Mouse (Mus musculus) heart, embryonic 10.5 days (tissue): Measurements from ENCODE around the gene Nab2. TPM values are rescaled to one million over a fixed set of nuclear protein-coding genes. Genes with fewer than 3 reads are reported as not detected.

Experiments
- DNase-seq: peaks from one replicate; pipeline ENCODE4 v3.0.0-alpha.2; 2017; ENCODE audit warnings: low spot score
- H3K27ac ChIP-seq: fragments of 300-500 bp; sonication (generic); 2 replicates; pipeline ENCODE4 v1.5.1; 2016; ENCODE audit warnings: mild to moderate bottlenecking
- H3K27me3 ChIP-seq: fragments of 300-500 bp; sonication (generic); 2 replicates; pipeline ENCODE4 v1.6.1; 2016; ENCODE audit warnings: mild to moderate bottlenecking; ENCODE audit not compliant: poor library complexity, insufficient read depth, severe bottlenecking
- H3K36me3 ChIP-seq: fragments of 300-500 bp; sonication (generic); 2 replicates; pipeline ENCODE4 v1.6.1; 2016; ENCODE audit warnings: mild to moderate bottlenecking, moderate library complexity
- H3K4me1 ChIP-seq: fragments of 300-500 bp; sonication (generic); 2 replicates; pipeline ENCODE4 v1.6.1; 2016; ENCODE audit warnings: mild to moderate bottlenecking
- H3K4me3 ChIP-seq: fragments of 300-500 bp; sonication (generic); 2 replicates; pipeline ENCODE4 v1.5.1; 2016; ENCODE audit warnings: mild to moderate bottlenecking, moderate library complexity
- H3K9me3 ChIP-seq: fragments of 300-500 bp; sonication (generic); 2 replicates; pipeline ENCODE4 v1.6.1; 2016; ENCODE audit warnings: mild to moderate bottlenecking, moderate library complexity
- WGBS: fragments of 180-500 bp; shearing (Covaris S2); methylation state at CpG from one replicate; pipeline ENCODE4 v1.1.7; 2016; 5-methylcytosine and 5-hydroxymethylcytosine counted together
- polyA plus RNA-seq: library from polyadenylated mRNA; unstranded; fragments of >200 nt; fragmentation: Nextera tagmentation; extraction: Ambion mirVana; gene quantifications from 2 replicates; pipeline ENCODE4 v1.2.1, GENCODE M21; 2016

Nab2 gene
- 11.4 and 12.6 TPM in 2 replicates for polyA plus RNA-seq

GRCm38 (mm10) chr10:127668093-127669050 lies at the start of gene Nab2:
Nab2 (minus strand) TSS chr10:127668568.
- Histone ChIP-seq H3K4me1 (peaks cover 64% of the 10 kb centered on the region), H3K27ac (peak within 1 kb of the TSS; percentile 96), H3K4me3 (peak within 1 kb of the TSS; percentile 78), H3K36me3 (peaks cover 16% of the 10 kb centered on the region), H3K9me3 (no peaks in the 10 kb centered on the region), H3K27me3 (peaks cover 26% of the 10 kb centered on the region)
- WGBS, result 1% methylated on average over 40 of the region's 40 CpGs
- DNase-seq, result peak; percentile 86

- DNase-seq, result no peak
- Histone ChIP-seq H3K4me3 (no peak overlapping the region), H3K4me1 (peaks cover 20% of the 10 kb centered on the region), H3K27ac (no peak overlapping the region), H3K9me3 (no peaks in the 10 kb centered on the region), H3K36me3 (no peaks in the 10 kb centered on the region), H3K27me3 (peaks cover 18% of the 10 kb centered on the region)
- 54% methylated on average over 6 of the region's 6 CpGs for WGBS
Observed at GRCm38 (mm10) chr10:127712736-127713135, 44.4 kb upstream of the Nab2 start.

GRCm38 (mm10) chr10:127710331-127710730 lies 42.0 kb upstream of the Nab2 start:
- peaks cover 27% of the 10 kb centered on the region; the same call in 1 of the 2 replicates for H3K4me1 ChIP-seq
- no peak overlapping the region for H3K27ac ChIP-seq
- 65% methylated on average over 13 of the region's 13 CpGs for WGBS

GRCm38 (mm10) chr10:127708850-127709370 lies 40.5 kb upstream of the Nab2 start:
- peaks cover 27% of the 10 kb centered on the region; the same call in 1 of the 2 replicates for H3K4me1 ChIP-seq
- H3K27me3 ChIP-seq, result no peaks in the 10 kb centered on the region
- no peak overlapping the region for H3K27ac ChIP-seq
- no peaks in the 10 kb centered on the region for H3K9me3 ChIP-seq
- no peak for DNase-seq
- no peak overlapping the region for H3K4me3 ChIP-seq
- 74% methylated on average over 3 of the region's 3 CpGs for WGBS
- H3K36me3 ChIP-seq, result no peaks in the 10 kb centered on the region

More at GRCm38 (mm10) chr10:127710331-127710730, 42.0 kb upstream of the Nab2 start:
- Histone ChIP-seq H3K4me3 (no peak overlapping the region), H3K9me3 (no peaks in the 10 kb centered on the region), H3K27me3 (peaks cover 10% of the 10 kb centered on the region; the same call in 1 of the 2 replicates), H3K36me3 (no peaks in the 10 kb centered on the region)
- DNase-seq, result no peak

- no peak overlapping the region for H3K27ac ChIP-seq
- DNase-seq, result no peak
Observed at GRCm38 (mm10) chr10:127707721-127708120, 39.4 kb upstream of the Nab2 start.

GRCm38 (mm10) chr10:127705783-127706182 lies 37.4 kb upstream of the Nab2 start:
- WGBS, result 82% methylated on average over 4 of the region's 4 CpGs
- no peak for DNase-seq
- no peak overlapping the region for H3K4me3 ChIP-seq
- H3K9me3 ChIP-seq, result no peaks in the 10 kb centered on the region
- H3K4me1 ChIP-seq, result peaks cover 21% of the 10 kb centered on the region; the same call in 1 of the 2 replicates
- H3K36me3 ChIP-seq, result no peaks in the 10 kb centered on the region
- no peaks in the 10 kb centered on the region for H3K27me3 ChIP-seq
- H3K27ac ChIP-seq, result no peak overlapping the region

More at GRCm38 (mm10) chr10:127707721-127708120, 39.4 kb upstream of the Nab2 start:
- Histone ChIP-seq H3K4me1 (peaks cover 24% of the 10 kb centered on the region; the same call in 1 of the 2 replicates), H3K27me3 (no peaks in the 10 kb centered on the region), H3K9me3 (no peaks in the 10 kb centered on the region), H3K4me3 (no peak overlapping the region), H3K36me3 (no peaks in the 10 kb centered on the region)
- 61% methylated on average over 7 of the region's 7 CpGs for WGBS

- DNase-seq, result no peak
- Histone ChIP-seq H3K4me3 (no peak within 1 kb of the TSS), H3K9me3 (no peaks in the 10 kb centered on the region), H3K4me1 (peaks cover 17% of the 10 kb centered on the region; the same call in 1 of the 2 replicates), H3K36me3 (0 out of 2 replicates have a peak, but pooled peaks cover under 1% of the 10 kb centered on the region), H3K27me3 (no peaks in the 10 kb centered on the region), H3K27ac (no peak within 1 kb of the TSS)
- WGBS, result 61% methylated on average over 2 of the region's 2 CpGs
Observed at GRCm38 (mm10) chr10:127704766-127705220, 36.4 kb upstream of the Nab2 start, which contains the start of gene Myo1a. Myo1a (plus strand) TSS chr10:127705170.

GRCm38 (mm10) chr10:127704293-127704692 lies 35.9 kb upstream of the Nab2 start:
- WGBS, result 56% methylated on average over 2 of the region's 2 CpGs
- DNase-seq, result no peak
- Histone ChIP-seq H3K9me3 (no peaks in the 10 kb centered on the region), H3K27me3 (no peaks in the 10 kb centered on the region), H3K4me3 (no peak overlapping the region), H3K27ac (no peak overlapping the region), H3K4me1 (peaks cover 17% of the 10 kb centered on the region; the same call in 1 of the 2 replicates), H3K36me3 (peaks cover 5% of the 10 kb centered on the region; the same call in 1 of the 2 replicates)

GRCm38 (mm10) chr10:127703299-127703698 lies 34.9 kb upstream of the Nab2 start:
- H3K9me3 ChIP-seq, result no peaks in the 10 kb centered on the region
- H3K27ac ChIP-seq, result no peak overlapping the region
- DNase-seq, result no peak
- H3K27me3 ChIP-seq, result no peaks in the 10 kb centered on the region
- peaks cover 9% of the 10 kb centered on the region; the same call in 1 of the 2 replicates for H3K36me3 ChIP-seq
- H3K4me3 ChIP-seq, result no peak overlapping the region
- 28% methylated on average over 4 of the region's 4 CpGs for WGBS
- H3K4me1 ChIP-seq, result peaks cover 17% of the 10 kb centered on the region; the same call in 1 of the 2 replicates

- Histone ChIP-seq H3K27me3 (no peaks in the 10 kb centered on the region), H3K36me3 (peaks cover 31% of the 10 kb centered on the region; the same call in 1 of the 2 replicates), H3K9me3 (no peaks in the 10 kb centered on the region), H3K27ac (no peak overlapping the region), H3K4me1 (no peaks in the 10 kb centered on the region), H3K4me3 (no peak overlapping the region)
- 89% methylated on average over 7 of the region's 7 CpGs for WGBS
- no peak for DNase-seq
Observed at GRCm38 (mm10) chr10:127698966-127699365, 30.6 kb upstream of the Nab2 start.

- Histone ChIP-seq H3K9me3 (no peaks in the 10 kb centered on the region), H3K36me3 (peaks cover 47% of the 10 kb centered on the region), H3K27ac (no peak overlapping the region), H3K4me3 (no peak overlapping the region), H3K27me3 (no peaks in the 10 kb centered on the region), H3K4me1 (no peaks in the 10 kb centered on the region)
- no peak for DNase-seq
- 90% methylated on average over 7 of the region's 7 CpGs for WGBS
Observed at GRCm38 (mm10) chr10:127695775-127696174, 27.4 kb upstream of the Nab2 start.

- no peaks in the 10 kb centered on the region for H3K4me1 ChIP-seq
- no peak for DNase-seq
- 61% methylated on average over 2 of the region's 2 CpGs for WGBS
- H3K27ac ChIP-seq, result no peak overlapping the region
- no peaks in the 10 kb centered on the region for H3K9me3 ChIP-seq
- H3K27me3 ChIP-seq, result no peaks in the 10 kb centered on the region
- peaks cover 52% of the 10 kb centered on the region for H3K36me3 ChIP-seq
- H3K4me3 ChIP-seq, result no peak overlapping the region
Observed at GRCm38 (mm10) chr10:127694636-127695035, 26.3 kb upstream of the Nab2 start.

GRCm38 (mm10) chr10:127691053-127691452 lies 22.7 kb upstream of the Nab2 start:
- 28% methylated on average over 1 of the region's 1 CpGs for WGBS
- Histone ChIP-seq H3K36me3 (peaks cover 35% of the 10 kb centered on the region), H3K27ac (no peak overlapping the region), H3K4me3 (no peak overlapping the region), H3K4me1 (no peaks in the 10 kb centered on the region), H3K9me3 (no peaks in the 10 kb centered on the region), H3K27me3 (no peaks in the 10 kb centered on the region)
- DNase-seq, result no peak
